ENCODE assay signal across 7 mouse cellular contexts in the genomic region with DNA sequence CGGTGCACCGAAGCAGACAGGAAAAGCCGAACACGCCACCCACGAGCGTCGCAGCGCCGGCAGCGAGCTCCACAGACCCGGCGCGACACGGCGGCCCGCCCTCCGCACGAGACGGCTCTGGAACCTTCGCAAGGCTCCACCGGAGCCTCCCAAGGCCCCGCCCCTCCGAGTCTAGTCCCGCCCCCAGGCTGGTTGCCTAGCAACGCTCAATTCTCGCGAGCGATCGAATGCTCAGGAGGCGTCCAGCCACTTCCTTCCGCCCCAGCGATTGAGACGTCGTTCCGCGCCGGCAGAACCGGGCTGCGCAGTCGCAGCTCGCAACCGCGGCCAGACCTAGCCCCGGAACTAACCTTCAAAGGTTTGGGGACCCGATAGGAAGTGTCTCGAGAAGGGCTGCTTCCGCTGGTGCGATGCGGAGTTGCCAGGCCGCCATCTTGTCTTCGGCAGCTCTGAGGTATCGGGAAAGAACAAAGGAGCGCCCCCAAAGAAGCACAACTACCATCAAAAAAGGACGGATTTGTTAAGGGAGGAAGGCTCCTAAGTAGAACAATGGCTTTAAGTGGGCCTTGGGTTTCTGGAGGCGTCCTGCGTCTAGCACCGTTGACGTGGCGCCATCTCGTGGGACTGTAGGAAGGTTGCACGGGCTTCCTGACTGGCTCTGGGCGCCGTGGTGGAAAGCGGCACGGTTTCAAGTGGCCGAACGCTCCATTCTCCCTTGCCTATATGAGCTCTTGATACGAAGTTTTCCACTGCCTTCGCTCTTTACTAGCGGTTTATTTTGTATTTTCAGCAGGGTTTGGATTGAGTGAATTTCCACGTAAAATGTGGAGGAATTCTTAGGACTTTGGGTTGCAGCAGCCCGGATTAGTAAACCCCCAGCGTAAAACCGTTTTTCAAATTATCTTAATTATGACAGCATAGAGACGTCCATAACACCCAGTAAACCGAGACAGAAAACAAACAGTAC. TPM values are rescaled to one million over a fixed set of nuclear protein-coding genes. Genes with fewer than 3 reads are reported as not detected.
DNase-seq lines count a peak whose midpoint lies in the region; ATAC-seq lines count a peak whose summit lies in the region.

A gene (minus strand): TSS at position 173 of the 967 bp plus-strand sequence.

- H3K9me3 ChIP-seq in embryonic facial prominence, embryonic 12.5 days, result no peaks in the 10 kb centered on the region
- no peaks in the 10 kb centered on the region for H3K9me3 ChIP-seq in limb, embryonic 11.5 days (ENCODE audit: control insufficient read depth, low read length)
- H3K9me3 ChIP-seq in midbrain, embryonic 14.5 days (ENCODE audit: control insufficient read depth, low read length), result no peaks in the 10 kb centered on the region

- peak within 1 kb of the TSS; percentile 66 for H3K4me3 ChIP-seq in embryonic facial prominence, embryonic 12.5 days
- peak within 1 kb of the TSS; percentile 91 for H3K4me3 ChIP-seq in limb, embryonic 11.5 days (ENCODE audit: low read depth, low read length)
- H3K4me3 ChIP-seq in midbrain, embryonic 14.5 days (replicated peaks; ENCODE audit: low read depth, low read length), result peak within 1 kb of the TSS; percentile 92

- H3K4me2 ChIP-seq in embryonic facial prominence, embryonic 12.5 days (replicated peaks), result peak within 1 kb of the TSS; percentile 58
- H3K4me2 ChIP-seq in limb, embryonic 11.5 days (ENCODE audit: low read depth, severe bottlenecking), result peak within 1 kb of the TSS; percentile 62
- peak within 1 kb of the TSS; percentile 85 for H3K4me2 ChIP-seq in midbrain, embryonic 14.5 days (ENCODE audit: low read length)

- ATAC-seq in embryonic facial prominence, embryonic 12.5 days (ENCODE audit: insufficient number of reproducible peaks, insufficient read depth, low FRiP score, low TSS enrichment), result peak; percentile 98
- peak; percentile 98 for ATAC-seq in limb, embryonic 11.5 days (ENCODE audit: insufficient number of reproducible peaks, low FRiP score, low TSS enrichment, low read depth)
- peak; percentile 98 for ATAC-seq in midbrain, embryonic 14.5 days (ENCODE audit: low FRiP score, low TSS enrichment)

- H3K36me3 ChIP-seq in embryonic facial prominence, embryonic 12.5 days, result no peaks in the 10 kb centered on the region
- H3K36me3 ChIP-seq in limb, embryonic 11.5 days (ENCODE audit: control insufficient read depth, insufficient read depth, low read length), result no peaks in the 10 kb centered on the region
- peaks cover under 1% of the 10 kb centered on the region for H3K36me3 ChIP-seq in midbrain, embryonic 14.5 days (ENCODE audit: control insufficient read depth, insufficient read depth, low read length)

- H3K4me1 ChIP-seq in embryonic facial prominence, embryonic 12.5 days, result peaks cover 9% of the 10 kb centered on the region
- H3K4me1 ChIP-seq in limb, embryonic 11.5 days (ENCODE audit: control insufficient read depth, insufficient read depth, low read length), result peaks cover 8% of the 10 kb centered on the region; the same call in 1 of the 2 replicates
- H3K4me1 ChIP-seq in midbrain, embryonic 14.5 days (ENCODE audit: control insufficient read depth, insufficient read depth, low read length), result peaks cover 25% of the 10 kb centered on the region

- no peaks in the 10 kb centered on the region for H3K27me3 ChIP-seq in embryonic facial prominence, embryonic 12.5 days
- H3K27me3 ChIP-seq in limb, embryonic 11.5 days (ENCODE audit: control insufficient read depth, insufficient read depth, low read length), result no peaks in the 10 kb centered on the region
- no peaks in the 10 kb centered on the region for H3K27me3 ChIP-seq in midbrain, embryonic 14.5 days (ENCODE audit: control insufficient read depth, insufficient read depth, low read length)

- DNase-seq in adrenal gland, postnatal 25 days, result peak; percentile 100
- peak; percentile 100 for DNase-seq in heart, adult 11 months
- peak; percentile 100 for DNase-seq in kidney, adult 18-20 months
- peak; percentile 100 for DNase-seq in limb, embryonic 11.5 days (ENCODE audit: low spot score)
- DNase-seq in midbrain, embryonic 14.5 days, result peak; percentile 100
- peak; percentile 100 for DNase-seq in spleen, adult 18-20 months

- WGBS in embryonic facial prominence, embryonic 12.5 days, result under 1% methylated on average over 71 of the region's 76 CpGs
- WGBS in limb, embryonic 11.5 days, result under 1% methylated on average over 70 of the region's 76 CpGs
- under 1% methylated on average over 76 of the region's 76 CpGs for WGBS in midbrain, embryonic 14.5 days

- H3K9ac ChIP-seq in embryonic facial prominence, embryonic 12.5 days, result peak within 1 kb of the TSS; percentile 79
- peak within 1 kb of the TSS; percentile 93 for H3K9ac ChIP-seq in limb, embryonic 11.5 days (ENCODE audit: low read length)
- peak within 1 kb of the TSS; percentile 93 for H3K9ac ChIP-seq in midbrain, embryonic 14.5 days (replicated peaks; ENCODE audit: low read length)

- peak within 1 kb of the TSS; percentile 99 for H3K27ac ChIP-seq in embryonic facial prominence, embryonic 12.5 days
- H3K27ac ChIP-seq in limb, embryonic 11.5 days (replicated peaks; ENCODE audit: low read depth, low read length), result peak within 1 kb of the TSS; percentile 99
- peak within 1 kb of the TSS; percentile 100 for H3K27ac ChIP-seq in midbrain, embryonic 14.5 days (replicated peaks; ENCODE audit: low read depth, low read length)

RNA-seq across cellular contexts. Expression of the gene that starts here (rescaled TPM):
- total RNA-seq in adrenal gland, postnatal 25 days (2021), result 81.3 and 101 TPM in 2 replicates
- polyA plus RNA-seq in embryonic facial prominence, embryonic 12.5 days (2016; fragmentation: Nextera tagmentation; extraction: Ambion mirVana), result 228 and 234 TPM in 2 replicates
- 317 and 326 TPM in 2 replicates for polyA plus RNA-seq in limb, embryonic 11.5 days (2014; fragmentation: Nextera tagmentation; extraction: Ambion mirVana)
- 275 and 317 TPM in 2 replicates for polyA plus RNA-seq in midbrain, embryonic 14.5 days (2014; fragmentation: Nextera tagmentation; extraction: Ambion mirVana)

Comparison
In these comparisons a context has a peak if more than half of its experiments do, and no peak if none do; other contexts are left out.
1. Peak in every context shown above with its lines: DNase-seq, ATAC-seq, H3K4me3 ChIP-seq and H3K27ac ChIP-seq.